Mouse (Mus musculus): ENCODE measurements around the gene Actr2.
"Not testable (repeated sequence)": the region's sequence is repeated elsewhere in the genome, so short reads cannot be mapped to it uniquely, and the experiment has no call there.

Actr2 gene

DNA sequence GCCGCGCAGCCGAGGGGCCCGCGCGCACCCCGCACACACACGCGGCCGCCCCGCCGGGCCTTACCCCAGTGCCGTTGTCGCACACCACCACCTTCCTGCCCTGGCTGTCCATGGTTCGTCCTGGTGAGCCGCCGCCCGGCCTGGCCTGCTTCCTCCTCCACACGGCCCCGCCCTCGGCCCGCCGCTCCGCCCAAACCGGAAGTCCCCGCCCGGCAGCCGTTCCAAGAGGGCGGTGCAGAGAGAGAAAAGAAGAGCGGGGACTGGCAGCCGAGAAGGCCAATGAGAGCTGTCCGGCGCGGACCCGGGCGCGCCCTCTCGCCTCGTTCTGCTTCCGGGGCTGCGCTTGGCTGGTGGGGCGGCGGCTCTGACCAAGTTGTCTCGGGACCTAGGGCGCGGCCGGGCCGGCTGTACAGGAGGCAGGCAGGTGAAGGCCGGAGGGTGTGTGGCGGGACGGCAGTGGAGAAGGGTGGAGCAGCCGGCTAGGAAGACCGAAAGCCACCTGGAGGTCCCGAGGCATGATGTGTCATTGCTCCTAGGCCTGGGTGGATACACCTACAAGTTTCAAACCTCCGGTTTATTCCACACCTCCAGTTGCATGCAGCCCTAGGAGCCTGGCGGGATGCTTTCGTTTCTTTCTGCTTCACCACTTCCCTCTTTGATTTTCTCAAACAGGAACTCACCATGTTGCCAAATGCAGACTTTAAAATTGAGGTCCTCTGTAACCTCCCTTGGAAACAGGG, at the start of gene Actr2:
Gene Actr2 (minus strand): TSS at position 173 of the 740 bp plus-strand sequence.
- DNase-seq = peak; percentile 98 to 99

DNA sequence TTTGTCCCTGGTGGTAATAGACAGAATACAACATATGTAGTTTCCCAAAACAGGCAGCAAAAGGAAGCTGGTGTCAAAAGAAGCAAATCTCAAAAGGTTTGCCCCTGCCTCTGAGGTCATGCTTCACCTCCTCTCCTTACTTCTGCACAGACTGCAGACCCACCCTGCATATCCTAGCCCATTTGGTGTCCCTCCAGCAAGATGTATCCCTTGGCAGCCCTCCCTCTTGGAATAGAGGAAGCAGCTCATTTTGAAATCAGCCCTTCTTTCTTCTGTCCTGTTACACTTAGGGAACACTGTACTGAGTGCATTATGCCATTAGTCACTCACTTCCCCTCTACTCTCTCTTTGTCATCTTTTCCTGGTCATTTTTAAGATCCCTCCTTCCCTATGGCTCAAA, 46.2 kb upstream of the Actr2 start:
- no peak for DNase-seq

DNA sequence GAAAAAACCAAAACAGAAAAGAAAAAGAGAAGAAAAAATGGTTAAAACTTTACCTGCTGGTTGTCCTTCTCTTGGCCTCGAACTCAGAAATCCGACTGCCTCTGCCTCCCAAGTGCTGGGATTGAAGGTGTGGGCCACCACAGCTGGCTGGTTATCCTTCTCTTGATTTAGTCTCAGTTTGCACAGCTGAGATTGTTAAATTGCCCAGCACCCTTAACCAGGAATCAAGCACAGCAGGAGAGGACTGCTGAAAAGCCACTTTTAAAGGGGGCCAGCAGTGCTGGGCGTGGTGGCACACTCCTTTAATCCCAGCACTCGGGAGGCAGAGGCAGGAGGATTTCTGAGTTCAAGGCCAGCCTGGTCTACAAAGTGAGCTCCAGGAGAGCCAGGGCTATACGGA, 40.8 kb upstream of the Actr2 start:
- not testable (repeated sequence) for DNase-seq

GRCm38 (mm10) chr11:20152107-20152901, 39.6 kb upstream of the Actr2 start:
- no peak for DNase-seq

- no peak for DNase-seq
Measured at GRCm38 (mm10) chr11:20151290-20151689, 38.6 kb upstream of the Actr2 start.

GRCm38 (mm10) chr11:20149936-20150335, 37.2 kb upstream of the Actr2 start:
- no peak for DNase-seq

DNA sequence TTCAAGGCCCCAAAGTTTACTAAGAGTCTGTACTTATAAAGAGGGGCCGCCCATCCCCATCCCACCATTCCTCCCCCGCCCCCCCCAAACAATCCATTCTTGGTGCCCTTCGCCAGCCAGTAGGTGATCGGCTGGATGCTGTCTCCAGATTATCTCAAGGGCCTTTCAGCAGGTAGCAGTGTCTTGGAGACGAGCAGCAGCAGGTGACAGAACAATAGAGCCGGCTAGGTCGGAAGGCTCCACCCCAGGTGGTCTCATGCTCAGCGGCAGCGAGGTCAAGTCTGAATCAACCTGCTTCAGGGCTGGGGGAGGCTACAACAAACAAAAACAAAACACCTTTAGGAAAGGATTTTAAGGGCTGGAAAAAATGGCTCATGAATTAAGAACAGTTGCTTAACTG, 32.7 kb upstream of the Actr2 start:
- DNase-seq = peak in 1 of 2 experiments; percentile 12

DNA sequence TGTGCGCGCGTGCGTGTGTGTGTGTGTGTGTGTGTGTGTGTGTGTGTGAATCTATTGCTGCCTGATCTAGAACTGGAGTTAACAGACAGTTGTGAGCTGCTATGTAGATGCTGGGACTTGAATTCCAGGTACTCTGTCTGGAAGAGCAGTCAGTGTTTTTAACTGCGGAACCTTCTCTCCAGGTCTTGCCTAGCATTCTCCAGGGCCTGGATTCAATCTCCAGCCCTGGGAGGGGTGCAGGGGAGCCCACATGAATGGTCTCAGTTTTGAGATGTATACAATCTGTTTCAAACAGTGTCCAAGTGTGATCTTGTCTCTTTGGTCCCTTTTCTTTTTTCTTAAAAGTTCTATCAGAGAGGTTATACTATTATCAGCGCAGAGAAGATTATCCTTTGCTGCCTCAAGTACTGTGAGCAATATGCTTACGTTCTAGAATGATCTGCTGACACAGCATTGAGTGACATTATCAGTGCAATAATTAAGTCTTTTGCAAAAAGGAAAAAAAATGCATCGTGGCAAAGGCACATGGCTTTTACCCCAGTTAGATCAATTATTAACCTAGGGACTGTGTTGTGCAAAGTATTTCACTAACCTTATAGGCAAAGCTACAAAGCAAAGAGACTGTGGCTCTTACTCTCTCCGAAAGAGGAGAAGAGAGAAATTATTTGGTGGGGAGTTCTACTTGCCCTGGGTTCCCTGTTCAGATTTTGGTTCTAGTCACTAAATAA, 32.0 kb upstream of the Actr2 start:
- DNase-seq = no peak

DNA sequence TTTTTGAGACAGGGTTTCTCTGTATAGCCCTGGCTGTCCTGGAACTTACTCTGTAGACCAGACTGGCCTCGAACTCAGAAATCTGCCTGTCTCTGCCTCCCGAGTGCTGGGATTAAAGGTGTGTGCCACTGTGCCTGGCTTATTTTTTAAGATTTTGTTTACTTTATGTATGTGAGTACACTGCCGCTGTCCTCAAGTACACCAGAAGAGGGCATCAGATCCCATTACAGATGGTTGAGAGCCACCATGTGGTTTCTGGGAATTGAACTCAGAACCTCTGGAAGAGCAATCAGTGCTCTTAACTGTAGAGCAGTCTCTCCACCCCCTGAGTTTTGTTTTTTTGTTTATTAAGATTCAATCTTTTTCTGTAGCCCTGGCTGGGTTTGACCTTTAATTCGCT, 31.0 kb upstream of the Actr2 start:
- peak in 1 of 2 experiments; percentile 11 for DNase-seq

- no peak for DNase-seq
Measured at GRCm38 (mm10) chr11:20142516-20142915, 29.8 kb upstream of the Actr2 start.

DNA sequence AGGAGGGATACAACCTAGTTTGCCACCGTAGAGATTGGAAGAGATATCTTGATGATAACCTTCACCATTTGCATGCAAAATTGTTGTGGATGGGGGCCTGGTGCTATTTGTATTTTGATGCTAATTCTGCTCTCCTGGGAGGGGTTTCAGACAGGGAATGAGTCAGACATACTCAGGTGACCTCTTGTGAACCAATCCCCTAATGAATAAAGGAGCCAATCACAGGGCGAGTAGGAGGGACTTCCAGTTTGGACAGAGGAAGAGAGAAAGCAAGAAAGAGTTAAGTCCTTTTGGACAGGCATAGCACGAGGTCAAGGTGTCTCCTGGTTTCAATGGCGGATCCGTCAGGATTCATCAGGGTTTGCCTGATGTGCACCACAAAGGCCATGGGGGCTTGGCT, 27.6 kb upstream of the Actr2 start:
- DNase-seq = no peak

DNA sequence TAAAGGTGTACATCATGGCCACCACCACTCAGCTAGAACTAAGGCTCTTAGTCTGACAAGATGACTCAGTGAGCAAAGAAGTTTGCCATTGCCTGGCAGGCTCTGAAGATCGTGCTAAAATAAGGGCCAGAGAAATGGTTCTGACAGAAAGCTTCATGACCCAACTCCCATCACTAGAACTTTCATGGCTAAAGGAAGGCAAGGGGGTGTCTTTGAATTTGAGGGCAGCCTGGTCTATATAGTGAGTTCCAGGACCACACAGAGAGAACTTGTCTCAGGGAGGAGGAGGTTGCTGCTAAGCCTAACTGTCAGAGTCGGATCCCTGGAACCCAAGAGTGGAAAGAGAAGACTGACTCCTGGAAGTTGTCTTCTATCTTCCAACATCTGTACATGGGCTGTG, 27.0 kb upstream of the Actr2 start:
- no peak for DNase-seq

DNA sequence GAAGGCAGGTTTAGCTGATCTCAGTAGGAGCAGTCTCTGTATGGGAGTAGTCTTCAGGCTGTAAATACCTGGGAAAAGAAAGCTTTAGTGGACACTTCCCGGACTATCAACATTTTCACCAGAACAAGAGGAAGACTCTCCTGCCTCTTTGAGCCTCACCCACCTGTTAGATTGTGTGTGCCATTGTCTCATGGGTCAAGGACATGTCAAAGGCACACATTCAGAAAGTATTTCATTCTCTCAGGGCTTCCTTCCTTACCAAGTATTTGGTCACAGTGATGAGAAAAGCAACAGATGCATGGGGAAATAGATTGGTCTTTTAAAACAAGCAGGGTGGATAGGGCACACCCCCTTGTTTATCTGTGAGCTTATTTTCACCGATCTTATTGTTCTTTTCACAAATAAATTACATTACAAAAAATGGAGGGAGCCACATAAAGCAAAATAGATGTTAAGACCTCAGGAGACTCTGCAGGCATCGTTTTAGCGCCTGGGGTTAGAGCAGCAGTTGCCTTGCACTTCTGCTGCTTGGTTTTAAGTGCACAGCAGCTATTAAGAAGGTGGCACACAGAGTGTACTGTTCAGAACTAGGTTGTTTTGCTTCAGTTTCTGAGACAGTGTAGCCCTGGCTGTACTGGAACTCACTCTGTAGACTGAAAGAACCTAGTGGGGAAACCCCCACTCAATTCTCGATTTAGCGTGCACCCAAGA, 25.9 kb upstream of the Actr2 start:
- DNase-seq = no peak

- DNase-seq = no peak
Measured at GRCm38 (mm10) chr11:20137872-20138271, 25.2 kb upstream of the Actr2 start.

- no peak for DNase-seq
Measured at GRCm38 (mm10) chr11:20136314-20136713, 23.6 kb upstream of the Actr2 start.

DNA sequence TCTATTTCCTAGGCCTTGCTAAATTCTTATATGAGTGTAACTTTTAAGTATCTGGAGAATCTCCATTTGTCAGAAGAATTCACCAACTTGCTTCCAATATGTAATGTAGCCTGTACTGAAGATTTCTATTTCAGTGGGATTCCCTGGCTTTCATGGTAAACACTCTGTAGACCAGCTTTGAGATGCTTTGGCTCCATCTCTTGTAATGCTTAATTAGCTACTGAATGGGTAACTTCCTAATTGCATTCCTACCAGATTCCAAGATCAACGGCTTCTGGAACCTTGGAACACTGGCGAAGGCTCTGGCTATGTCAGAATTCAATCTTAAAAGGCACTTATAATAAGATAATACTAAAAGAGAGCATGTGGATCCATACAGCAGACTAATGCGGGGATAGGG, 22.2 kb upstream of the Actr2 start:
- not testable (repeated sequence) for DNase-seq

DNA sequence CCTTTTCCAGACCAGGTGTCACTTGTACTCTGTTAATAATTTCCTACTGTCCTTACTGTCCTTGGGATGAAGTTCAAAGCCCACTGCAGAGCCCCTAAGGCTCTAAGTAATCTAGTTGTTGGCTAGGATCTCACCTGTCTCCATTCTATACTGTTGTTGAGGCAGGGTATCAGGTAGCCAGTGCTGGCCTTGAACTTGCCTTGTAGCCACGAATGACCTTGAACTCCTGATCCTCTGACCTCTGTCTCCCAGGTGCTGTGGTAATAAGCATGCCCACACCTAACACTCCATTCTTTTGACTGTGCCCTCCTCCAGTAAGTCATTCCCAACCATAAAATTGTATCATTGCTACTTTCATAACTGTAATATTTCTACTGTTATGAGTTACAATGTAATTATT, 21.0 kb upstream of the Actr2 start:
- DNase-seq = no peak

DNA sequence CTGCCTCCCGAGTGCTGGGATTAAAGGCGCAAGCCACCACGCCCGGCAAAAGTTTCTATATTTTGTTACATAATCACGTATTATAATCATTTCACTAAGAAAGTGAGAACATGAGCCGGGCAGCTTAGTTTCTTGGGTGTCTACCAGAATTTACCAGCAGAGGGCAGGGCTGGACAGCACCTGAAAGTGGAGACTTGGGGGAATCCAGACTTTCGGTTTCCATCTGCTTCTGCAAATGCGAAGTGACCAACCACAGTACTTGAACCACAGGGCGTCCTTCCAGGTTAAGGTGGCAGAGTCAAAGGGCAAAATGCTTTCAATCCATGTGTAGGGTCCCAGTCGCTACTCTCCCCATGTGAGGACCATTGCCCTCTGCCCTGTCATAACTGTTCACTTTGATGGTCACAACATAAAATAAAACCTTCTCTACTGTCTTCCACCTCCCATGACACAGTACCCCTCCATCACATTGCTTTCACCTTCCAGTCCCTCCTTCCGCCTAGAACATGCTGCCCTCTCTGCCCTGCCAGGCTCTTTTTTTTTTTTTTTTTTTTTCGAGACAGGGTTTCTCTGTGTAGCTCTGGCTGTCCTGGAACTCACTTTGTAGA, 20.3 kb upstream of the Actr2 start:
- DNase-seq = peak; percentile 86 to 89

DNA sequence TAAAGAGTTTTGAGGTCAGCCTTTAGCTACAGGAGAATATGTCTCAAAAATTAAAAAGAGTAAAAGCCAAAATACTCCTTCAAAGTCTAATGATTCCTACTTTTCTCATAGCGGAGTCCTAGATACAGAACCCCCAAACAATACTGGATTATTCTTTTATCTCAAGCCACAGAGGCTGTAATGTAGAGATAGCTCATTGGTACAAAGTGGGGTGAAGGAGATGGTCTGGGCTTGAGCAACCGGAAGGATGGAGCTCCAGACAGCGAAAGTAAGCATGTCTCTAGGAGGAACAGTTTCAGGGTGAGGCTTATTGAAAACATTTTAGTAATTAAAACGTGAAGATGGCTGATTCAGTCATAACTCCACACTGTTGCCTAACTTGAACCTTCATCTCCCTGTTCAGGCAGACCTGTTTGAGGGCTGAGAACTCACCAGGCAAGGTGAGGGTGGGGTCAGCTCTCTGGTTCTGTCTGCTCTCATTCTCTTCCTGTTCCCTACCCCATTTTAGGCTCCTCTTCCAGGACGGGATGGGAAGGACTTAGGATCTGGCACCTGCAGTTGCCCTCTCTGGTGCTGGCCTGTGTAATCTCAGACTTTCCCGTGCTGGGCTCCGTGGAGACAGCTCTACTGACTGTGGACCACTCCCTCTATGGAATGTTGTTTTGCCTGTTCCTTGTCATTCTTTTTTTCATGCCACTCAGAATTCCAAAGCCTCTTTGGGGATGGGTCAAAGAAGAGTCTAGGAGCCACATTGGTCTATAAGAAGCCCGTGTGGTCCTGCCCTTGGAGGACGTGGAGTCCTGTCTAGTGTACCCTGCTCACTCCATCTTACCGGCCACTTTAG, 14.2 kb upstream of the Actr2 start:
- no peak for DNase-seq

DNA sequence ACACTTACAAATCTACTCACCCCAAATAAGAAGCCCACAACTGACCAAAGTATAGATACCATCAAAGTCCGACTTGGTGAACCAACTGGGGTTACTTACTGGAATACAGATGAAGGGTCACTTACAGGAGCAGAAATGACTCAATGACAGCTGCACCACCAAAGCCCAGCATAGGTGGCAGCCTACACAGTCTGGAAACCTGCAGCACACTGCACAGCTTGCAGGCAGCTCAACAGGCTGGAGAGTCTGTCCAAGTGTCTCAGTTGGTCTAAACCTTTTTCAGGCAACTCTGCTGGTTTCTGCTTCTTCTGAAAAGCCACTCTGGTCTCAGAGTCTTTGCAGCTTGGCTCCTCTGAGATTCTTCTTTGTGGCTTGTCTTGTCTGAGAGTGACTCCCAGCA, 12.7 kb upstream of the Actr2 start:
- no peak for DNase-seq

DNA sequence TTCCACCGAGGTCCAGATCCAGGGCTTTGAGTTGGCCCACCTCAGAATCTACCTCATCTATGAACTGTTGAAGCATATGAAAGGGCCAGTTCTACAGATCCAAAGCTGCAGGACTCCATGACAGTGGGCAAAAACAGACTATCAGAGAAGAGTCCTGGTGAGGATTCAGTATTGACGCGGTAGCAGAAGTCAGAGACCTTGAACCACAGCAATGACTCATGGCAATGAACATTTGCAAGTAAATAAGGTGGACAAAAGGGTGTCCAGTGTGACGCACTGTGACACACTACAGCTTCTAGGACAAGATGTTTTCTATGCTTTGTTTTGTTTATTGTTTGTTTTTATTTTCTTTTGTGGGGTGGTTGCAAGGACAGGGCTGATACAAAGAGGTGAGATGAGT, 4.0 kb upstream of the Actr2 start:
- DNase-seq = no peak
